Mouse (Mus musculus) kidney, postnatal 0 days (tissue): ENCODE data around the gene Zbbx. TPM values are rescaled to one million over a fixed set of nuclear protein-coding genes. Genes with fewer than 3 reads are reported as not detected.

Source experiments
- ATAC-seq: fragments of 200-750 bp; cut with Nextera tagmentation; replicated peaks from 2 replicates; pipeline ENCODE4 v1.8.0; 2017; ENCODE audit warnings: low read depth, moderate number of reproducible peaks, moderate TSS enrichment, moderate library complexity; ENCODE audit not compliant: low FRiP score
- DNase-seq: peaks from one replicate; pipeline ENCODE4 v3.0.0-alpha.2; 2016; ENCODE audit warnings: low spot score
- H3K27ac ChIP-seq: fragments of 300-500 bp; sonication (generic); 2 replicates; pipeline ENCODE4 v1.5.1; 2014; ENCODE audit warnings: mild to moderate bottlenecking
- H3K27me3 ChIP-seq: fragments of 300-500 bp; sonication (generic); 2 replicates; pipeline ENCODE4 v1.6.1; 2014; ENCODE audit warnings: low read length, mixed read lengths; ENCODE audit not compliant: insufficient read depth
- H3K36me3 ChIP-seq: fragments of 300-500 bp; sonication (generic); 2 replicates; pipeline ENCODE4 v1.6.1; 2014; ENCODE audit warnings: low read length, mixed read lengths; ENCODE audit not compliant: insufficient read depth
- H3K4me1 ChIP-seq: fragments of 300-500 bp; sonication (generic); replicated peaks from 2 replicates; pipeline ENCODE4 v1.6.1; 2014; ENCODE audit warnings: antibody characterized with exemption, low read length, mixed read lengths; ENCODE audit not compliant: insufficient read depth
- H3K4me2 ChIP-seq: fragments of 300-500 bp; sonication (generic); 2 replicates; pipeline ENCODE4 v1.6.1; 2014; ENCODE audit warnings: mild to moderate bottlenecking, low read length, moderate library complexity, mixed read lengths
- H3K4me3 ChIP-seq: fragments of 300-500 bp; sonication (generic); replicated peaks from 2 replicates; pipeline ENCODE4 v1.5.1; 2014; ENCODE audit warnings: low read depth, low read length
- H3K9ac ChIP-seq: fragments of 300-500 bp; sonication (generic); 2 replicates; pipeline ENCODE4 v1.6.1; 2014; ENCODE audit warnings: low read depth, low read length
- H3K9me3 ChIP-seq: fragments of 300-500 bp; sonication (generic); replicated peaks from 2 replicates; pipeline ENCODE4 v1.6.1; 2016; ENCODE audit warnings: low read length, inconsistent platforms, mixed read lengths
- CTCF ChIP-seq: IDR thresholded peaks from 2 replicates; pipeline ENCODE4 v1.5.1; 2016; ENCODE audit warnings: antibody characterized with exemption, low read depth, mild to moderate bottlenecking, moderate library complexity
- WGBS: fragments of 180-500 bp; shearing (Covaris S2); extraction: QIAGEN DNeasy Blood & Tissue Kit; methylation state at CpG from one replicate; pipeline ENCODE4 v1.1.7; 2014; 5-methylcytosine and 5-hydroxymethylcytosine counted together
- polyA plus RNA-seq: library from polyadenylated mRNA; unstranded; fragments of >200 nt; fragmentation: Nextera tagmentation; extraction: Ambion mirVana; gene quantifications from 2 replicates; pipeline ENCODE4 v1.2.1, GENCODE M21; 2015

Zbbx gene
- polyA plus RNA-seq, 1 experiment from 2014 or later: not detected

- no peak overlapping the region for H3K9ac ChIP-seq
- no peaks in the 10 kb centered on the region for H3K36me3 ChIP-seq
- TF ChIP-seq CTCF: no peak
- DNase-seq (no peak), ATAC-seq (no peak)
- no peak overlapping the region for H3K4me2 ChIP-seq
- 79% methylated on average over 1 of the region's 1 CpGs for WGBS
- H3K27ac ChIP-seq: no peak overlapping the region
- H3K9me3 ChIP-seq: no peaks in the 10 kb centered on the region
- no peaks in the 10 kb centered on the region for H3K4me1 ChIP-seq
- no peaks in the 10 kb centered on the region for H3K27me3 ChIP-seq
- no peak overlapping the region for H3K4me3 ChIP-seq
These were observed 85.9 kb downstream of the Zbbx start for GRCm38 (mm10) chr3:75078906-75079305.

DNA sequence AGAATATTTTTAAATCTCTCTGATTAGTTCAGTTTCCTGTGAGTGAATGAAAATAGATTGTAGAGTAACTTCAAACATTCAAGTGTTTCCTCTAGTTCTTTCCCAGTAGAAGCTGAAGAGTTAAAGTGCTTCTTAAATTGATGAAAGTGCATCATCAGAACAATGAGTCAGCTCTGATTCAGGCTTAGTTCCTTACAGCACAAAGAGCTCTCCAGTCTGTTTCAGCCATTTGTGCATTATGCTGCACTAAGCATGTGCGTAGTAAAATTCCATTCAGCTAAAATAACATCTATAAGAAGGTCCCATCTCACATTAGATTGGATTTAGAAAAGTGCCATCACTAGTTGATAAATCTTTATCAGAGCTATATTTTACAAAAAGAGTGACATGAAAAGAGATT is 155.1 kb downstream of the Zbbx start:
- WGBS: 79% methylated on average over 1 of the region's 1 CpGs
- H3K4me3 ChIP-seq: no peak overlapping the region
- DNase-seq (no peak), ATAC-seq (no peak)
- TF ChIP-seq CTCF: no peak
- no peaks in the 10 kb centered on the region for H3K27me3 ChIP-seq
- H3K9me3 ChIP-seq: no peaks in the 10 kb centered on the region
- H3K36me3 ChIP-seq: no peaks in the 10 kb centered on the region
- no peak overlapping the region for H3K4me2 ChIP-seq
- no peak overlapping the region for H3K9ac ChIP-seq
- no peaks in the 10 kb centered on the region for H3K4me1 ChIP-seq
- H3K27ac ChIP-seq: no peak overlapping the region

Other genes starting within 250 kb of the Zbbx start
- gene Serpini2, start 105.0 kb upstream of the Zbbx start, polyA plus RNA-seq: not detected in 2 replicates